Mouse (Mus musculus): Measurements from ENCODE around the gene Gng12.

DNA sequence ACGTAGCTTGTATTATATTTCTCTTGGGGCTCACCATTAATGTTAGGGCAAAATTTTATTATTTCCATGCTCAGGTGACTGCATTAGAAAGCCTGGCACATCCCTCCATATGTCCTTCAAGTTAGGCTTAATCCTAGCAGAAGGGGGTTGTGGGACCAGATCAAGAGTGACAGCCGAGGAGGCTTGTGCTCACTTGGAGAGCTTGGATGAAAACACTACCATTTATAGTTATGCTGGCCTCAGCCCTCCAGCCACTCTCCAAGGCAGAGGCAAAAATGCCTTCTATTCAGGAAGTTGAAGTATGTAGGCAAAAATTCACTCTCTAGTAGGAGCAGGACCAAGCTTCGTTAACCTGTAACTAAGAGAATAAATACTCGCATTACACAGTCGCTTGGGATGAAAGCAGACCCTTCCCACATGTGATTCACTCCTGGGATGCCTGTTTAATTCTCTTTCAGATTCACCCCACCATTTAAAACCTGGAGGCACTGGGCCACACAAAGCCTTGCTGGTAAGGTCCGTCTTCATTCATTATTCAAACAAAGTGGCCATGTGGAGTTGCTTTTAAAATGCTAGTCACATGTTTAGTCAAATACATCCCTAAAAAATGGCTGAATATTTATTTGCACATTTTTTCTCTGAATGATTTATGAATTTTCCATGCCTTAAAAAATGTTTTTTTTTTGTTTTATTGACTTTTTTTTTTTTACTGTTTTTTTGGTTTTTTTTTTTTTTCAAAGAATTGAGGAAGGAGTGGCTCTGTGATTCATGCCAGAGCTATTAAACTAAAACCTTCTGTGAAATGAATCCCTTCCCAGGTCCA is 47.4 kb downstream of the Gng12 start:
- no peak for TF ChIP-seq TAL1 (IDR thresholded peaks at IDR 0.05; ENCODE audit: low read length)
- TF ChIP-seq GATA1 (IDR thresholded peaks at IDR 0.05; ENCODE audit: low read length): no peak

Data from erythroblast, embryonic 14.5 days (primary cell).